Mouse (Mus musculus) retina, adult 2 months (tissue): ENCODE results near the gene Pctp.

Experiments
- DNase-seq: peaks from one replicate; pipeline ENCODE4 v3.0.0-alpha.2; 2012; ENCODE audit warnings: low read depth, low spot score

Pctp gene

GRCm38 (mm10) chr11:90007791-90008531 lies 5.3 kb upstream of the Pctp start:
- DNase-seq, result no peak

GRCm38 (mm10) chr11:90006111-90006510 lies 3.4 kb upstream of the Pctp start:
- DNase-seq, result no peak

- no peak for DNase-seq
Observed at GRCm38 (mm10) chr11:90003386-90003785, 692 bp upstream of the Pctp start.

- DNase-seq, result no peak
Observed at GRCm38 (mm10) chr11:90002987-90003348, 274 bp upstream of the Pctp start.

DNA sequence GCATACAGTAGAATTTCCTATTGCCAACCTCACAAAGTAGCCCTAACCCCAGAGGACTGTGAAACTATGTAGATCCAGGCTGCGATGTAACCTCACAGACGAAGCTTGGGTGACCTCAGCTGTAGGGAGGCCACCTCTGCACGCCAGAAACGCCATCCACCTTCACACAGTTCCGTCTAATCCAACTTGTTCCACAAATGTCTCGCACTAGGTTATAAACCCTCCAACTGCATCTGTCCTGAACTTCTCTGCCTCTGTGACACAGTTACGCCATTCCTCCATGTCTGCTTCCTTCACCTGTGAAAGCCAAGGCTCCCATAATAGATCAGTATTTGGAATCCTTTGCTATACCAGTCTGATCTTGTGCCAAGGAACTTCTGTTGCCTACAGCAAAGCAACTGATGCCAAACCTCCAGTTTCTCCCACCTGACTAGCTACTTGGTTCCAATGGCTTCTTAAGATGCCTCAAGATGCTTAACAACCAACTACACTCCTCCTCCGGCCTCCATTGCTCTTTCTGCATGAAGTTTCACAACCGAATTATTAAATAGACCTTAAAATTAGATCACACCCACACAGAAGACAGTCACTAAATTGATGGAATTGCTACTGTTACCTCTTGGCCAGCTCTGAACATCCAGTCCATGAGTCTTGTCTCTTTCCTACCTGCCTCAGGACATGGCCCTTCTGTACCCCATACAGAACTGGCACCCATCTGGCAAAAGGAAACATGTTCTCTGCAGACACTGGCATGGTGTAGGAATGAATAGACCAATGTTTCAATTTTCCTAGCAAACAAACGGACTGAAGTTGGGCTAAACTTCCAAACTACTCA lies 1.1 kb downstream of the Pctp start:
- no peak for DNase-seq

GRCm38 (mm10) chr11:90000666-90001065 lies 2.0 kb downstream of the Pctp start:
- no peak for DNase-seq

GRCm38 (mm10) chr11:89998996-89999770 lies 3.5 kb downstream of the Pctp start:
- no peak for DNase-seq

- no peak for DNase-seq
Observed at GRCm38 (mm10) chr11:89996856-89997255, 5.8 kb downstream of the Pctp start.

DNA sequence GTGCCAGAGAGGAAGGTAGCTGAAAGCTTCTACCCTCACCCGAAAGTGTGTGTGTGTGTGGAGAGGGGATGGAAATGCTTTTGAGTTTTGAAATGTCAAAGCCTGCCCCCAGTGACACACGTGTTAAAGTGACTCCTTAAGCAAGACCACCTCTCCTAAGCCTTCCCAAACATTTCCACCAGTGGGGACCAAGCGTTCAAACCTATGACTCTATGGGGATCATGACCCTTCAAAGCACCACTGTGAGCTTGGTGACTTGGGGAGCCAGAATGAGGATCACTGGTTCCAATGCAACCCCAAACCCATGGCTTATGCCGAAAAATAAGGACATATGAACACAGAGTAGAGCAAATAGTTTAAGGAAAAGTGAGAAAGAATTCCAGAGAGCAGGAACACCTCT lies 6.3 kb downstream of the Pctp start:
- no peak for DNase-seq

- DNase-seq, result no peak
Observed at GRCm38 (mm10) chr11:89995596-89995995, 7.1 kb downstream of the Pctp start.

DNA sequence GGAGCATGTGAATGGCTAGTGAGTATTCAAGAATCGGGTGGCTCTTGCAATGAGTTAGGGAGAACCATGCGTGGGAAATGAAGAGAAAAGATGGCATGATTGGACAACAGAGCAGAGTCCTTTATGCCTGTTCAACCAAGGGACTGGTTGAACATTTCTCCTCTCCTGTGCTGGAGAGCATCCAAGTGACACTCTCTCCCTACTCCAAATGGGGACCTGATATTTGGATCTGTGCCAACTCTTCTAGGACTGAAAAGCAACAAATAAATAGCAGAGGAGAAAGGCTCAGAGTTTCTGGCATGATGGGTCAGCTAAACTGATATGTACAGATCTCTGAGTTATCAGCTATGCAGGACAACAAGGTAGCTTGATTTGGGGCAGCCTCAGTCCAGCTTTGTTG lies 8.0 kb downstream of the Pctp start:
- no peak for DNase-seq

GRCm38 (mm10) chr11:89991661-89992060 lies 11.0 kb downstream of the Pctp start:
- DNase-seq, result no peak

GRCm38 (mm10) chr11:89988936-89989589 lies 13.6 kb downstream of the Pctp start:
- peak; percentile 38 for DNase-seq

DNA sequence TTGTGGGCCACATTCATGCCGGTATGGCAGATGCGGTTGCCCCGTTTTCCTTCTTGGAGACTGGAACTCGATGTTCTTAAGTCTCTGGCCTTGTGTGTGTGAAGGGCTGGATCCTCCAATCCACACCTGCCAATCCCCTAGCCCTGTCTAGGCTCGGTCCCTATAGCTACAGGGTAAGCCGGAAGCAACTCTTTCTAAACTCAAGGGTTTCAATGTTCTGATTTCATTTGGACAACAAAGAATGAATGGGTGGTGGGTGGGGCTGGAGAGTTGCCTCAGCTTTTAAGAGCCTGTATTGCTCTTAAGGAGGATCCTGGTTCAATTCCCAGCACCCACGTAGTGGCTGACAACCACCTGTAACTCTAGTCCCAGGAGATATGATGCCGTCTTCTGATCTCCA lies 16.2 kb downstream of the Pctp start:
- no peak for DNase-seq

DNA sequence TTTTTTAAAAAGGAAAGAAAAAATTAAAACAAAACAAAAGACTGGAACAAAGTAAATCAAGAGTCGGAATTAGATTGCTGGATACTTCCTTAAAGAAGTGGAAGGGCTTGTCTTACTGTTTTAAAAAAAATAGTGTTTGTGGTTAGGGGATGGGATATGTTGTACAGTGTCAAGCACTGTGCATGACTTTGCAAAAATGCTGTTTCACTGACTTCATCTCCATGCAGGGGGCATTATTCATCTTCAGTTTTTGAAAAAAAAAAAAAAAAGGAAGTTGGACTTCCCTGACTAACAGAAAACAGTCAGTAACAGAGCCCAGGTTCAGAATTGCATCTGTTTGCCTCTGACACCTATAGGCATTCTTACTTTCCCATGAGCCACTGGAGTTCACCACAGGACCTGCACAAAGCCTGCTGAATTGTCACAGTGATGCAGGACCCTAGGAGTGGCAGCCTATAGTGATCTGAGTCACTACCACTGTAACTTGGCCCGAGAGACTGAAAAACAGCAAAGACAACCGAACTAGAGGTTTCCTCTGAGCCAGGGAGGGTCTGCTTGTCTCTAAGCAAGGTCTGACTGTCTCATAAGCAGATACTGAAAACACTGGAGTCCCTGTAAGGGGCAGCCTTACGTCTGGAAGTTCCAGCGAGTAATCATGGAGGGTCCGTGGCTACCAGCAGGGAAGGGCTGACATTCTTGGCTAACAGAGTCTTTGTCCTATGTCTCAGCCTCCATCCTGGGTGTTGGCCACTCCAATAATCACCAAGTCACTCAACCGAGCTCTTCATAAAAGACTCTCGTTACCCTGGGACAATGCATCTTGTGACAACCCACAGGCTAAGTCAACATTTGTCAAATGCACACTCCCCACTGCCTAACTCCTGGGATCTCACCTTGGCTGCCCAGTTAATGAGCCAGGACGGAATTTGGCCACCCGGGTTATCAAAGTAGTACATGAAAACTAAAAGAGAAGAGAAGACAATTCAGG lies 17.2 kb downstream of the Pctp start:
- DNase-seq, result no peak

DNA sequence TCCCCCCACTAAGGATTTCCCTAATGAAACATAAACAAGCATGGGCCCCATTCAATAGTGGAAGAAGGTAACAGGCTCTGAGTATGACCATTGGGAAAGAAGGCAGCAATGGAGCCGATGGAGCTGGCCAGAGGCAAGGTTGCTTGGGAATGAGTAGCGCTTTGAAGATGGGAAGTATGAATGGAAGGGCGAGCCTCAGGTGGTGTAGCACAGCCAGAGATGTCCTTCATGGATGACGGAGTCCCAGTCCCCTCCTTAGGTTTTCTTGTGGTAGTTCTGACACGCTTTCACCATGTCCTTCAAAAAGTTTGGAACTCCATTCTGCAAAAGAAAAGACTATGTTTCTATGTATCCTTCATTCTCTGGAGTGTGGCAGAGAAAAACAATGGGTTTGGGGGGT lies 18.3 kb downstream of the Pctp start:
- DNase-seq, result no peak

DNA sequence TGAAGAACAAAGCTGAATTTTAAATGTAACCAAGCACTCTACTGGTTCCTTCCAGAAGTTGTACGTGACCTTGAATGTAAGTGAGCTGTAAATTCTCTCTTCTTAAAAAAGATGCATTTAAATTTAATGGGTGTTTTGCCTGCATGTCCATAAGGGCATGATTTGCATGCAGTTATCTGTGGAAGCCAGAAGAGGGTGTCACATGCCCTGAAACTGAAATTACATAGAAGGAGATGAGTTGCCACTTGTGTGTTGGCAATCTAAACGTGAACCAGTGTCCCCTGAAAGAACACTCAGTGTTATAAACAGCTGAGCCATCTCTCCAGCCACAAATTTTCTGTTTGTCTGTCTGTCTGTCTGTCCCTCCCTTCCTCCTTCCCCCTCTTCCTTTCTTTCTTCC lies 19.8 kb downstream of the Pctp start:
- no peak for DNase-seq

GRCm38 (mm10) chr11:89980106-89980505 lies 22.6 kb downstream of the Pctp start:
- no peak for DNase-seq

GRCm38 (mm10) chr11:89978914-89979818 lies 23.5 kb downstream of the Pctp start:
- DNase-seq, result no peak
